Mouse (Mus musculus) urinary bladder, adult 18-20 months (tissue): Measurements from ENCODE around the gene F11.

Experiments
- DNase-seq, 2 experiments: peaks; one replicate each; pipeline ENCODE4 v3.0.0; 2022; ENCODE audit warnings: low spot score in 2 of 2, mixed read lengths in 2 of 2

F11 gene

GRCm38 (mm10) chr8:45261920-45262319 lies at the start of gene F11:
F11 (minus strand) TSS chr8:45262031.
- no peak for DNase-seq

- DNase-seq: no peak
These were observed 49.1 kb upstream of the F11 start for GRCm38 (mm10) chr8:45310967-45311366.

- no peak for DNase-seq
These were observed 46.5 kb upstream of the F11 start, which contains the start of gene Gm45753 for GRCm38 (mm10) chr8:45308366-45308765. Gm45753 (minus strand) TSS chr8:45308466.

- DNase-seq: no peak
These were observed 43.6 kb upstream of the F11 start for GRCm38 (mm10) chr8:45305479-45305878.

- no peak for DNase-seq
These were observed 42.5 kb upstream of the F11 start for GRCm38 (mm10) chr8:45304354-45304753.

- DNase-seq: no peak
These were observed 40.6 kb upstream of the F11 start for GRCm38 (mm10) chr8:45302390-45302789.

GRCm38 (mm10) chr8:45295276-45295675 lies 33.4 kb upstream of the F11 start:
- DNase-seq: no peak

GRCm38 (mm10) chr8:45294687-45295086 lies 32.9 kb upstream of the F11 start, which contains the start of gene Klkb1:
Klkb1 (minus strand) TSS chr8:45294859.
- DNase-seq: no peak

- DNase-seq: no peak
These were observed 30.0 kb upstream of the F11 start for GRCm38 (mm10) chr8:45291790-45292189.

- DNase-seq: peak in 1 of 2 experiments; percentile 2
These were observed 19.8 kb upstream of the F11 start for GRCm38 (mm10) chr8:45281630-45282029.

GRCm38 (mm10) chr8:45277453-45277852 lies 15.6 kb upstream of the F11 start:
- DNase-seq: no peak

GRCm38 (mm10) chr8:45274317-45274716 lies 12.5 kb upstream of the F11 start:
- no peak for DNase-seq

- DNase-seq: no peak
These were observed 7.2 kb upstream of the F11 start for GRCm38 (mm10) chr8:45269056-45269455.

GRCm38 (mm10) chr8:45268485-45268884 lies 6.7 kb upstream of the F11 start:
- DNase-seq: no peak

GRCm38 (mm10) chr8:45267611-45268391 lies 6.0 kb upstream of the F11 start:
- DNase-seq: no peak

- no peak for DNase-seq
These were observed 5.2 kb upstream of the F11 start for GRCm38 (mm10) chr8:45266993-45267392.

GRCm38 (mm10) chr8:45264918-45265317 lies 3.1 kb upstream of the F11 start:
- DNase-seq: no peak

- DNase-seq: no peak
These were observed 1.0 kb upstream of the F11 start for GRCm38 (mm10) chr8:45262851-45263250.

GRCm38 (mm10) chr8:45258421-45258820 lies 3.4 kb downstream of the F11 start:
- no peak for DNase-seq

GRCm38 (mm10) chr8:45255040-45255439 lies 6.8 kb downstream of the F11 start:
- no peak for DNase-seq

GRCm38 (mm10) chr8:45254194-45254842 lies 7.5 kb downstream of the F11 start:
- no peak for DNase-seq

GRCm38 (mm10) chr8:45253586-45253985 lies 8.2 kb downstream of the F11 start:
- DNase-seq: no peak

- no peak for DNase-seq
These were observed 8.7 kb downstream of the F11 start for GRCm38 (mm10) chr8:45253111-45253510.
